Mouse (Mus musculus) heart, postnatal 14 days (tissue): ENCODE measurements at regions not wholly inside any gene's neighbourhood (a gene's known extent, or its start where the extent isn't known, plus 50 kb on each side); places are given as distances from the start of the nearest gene placed in this dataset.

Experiments used
- DNase-seq, 2 experiments: peaks; one replicate each; pipeline ENCODE4 v3.0.0; 2021 to 2022
- intact Hi-C: fragments of 180-260 bp; cut with DNase I; formaldehyde crosslinking; loops from one replicate; pipeline ENCODE4 v1.15.1; 2025

GRCm38 (mm10) chr9:52402496-52402895, 234.1 kb upstream of the Zc3h12c start:
- intact Hi-C loops, result no loop called here
- DNase-seq, result no peak

DNA sequence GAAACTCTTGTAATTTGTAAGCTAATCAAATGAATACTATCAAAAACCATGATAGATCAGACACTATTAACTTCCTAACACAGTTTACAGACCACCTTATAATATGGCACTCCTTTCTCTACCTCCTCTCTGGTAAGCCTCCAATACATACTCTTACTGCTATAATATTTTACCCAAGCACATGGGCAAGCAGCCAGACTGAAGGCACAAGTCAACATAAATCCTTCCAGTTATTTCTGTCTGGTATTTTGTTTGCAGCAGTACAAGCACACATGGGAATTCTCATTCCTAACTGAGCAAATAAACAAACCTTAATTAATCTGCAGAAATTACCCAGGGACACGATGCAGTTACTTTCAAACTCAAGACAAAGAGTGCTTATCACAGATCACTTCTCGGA, 210.7 kb upstream of the Zc3h12c start:
- intact Hi-C loops, result no loop called here

DNA sequence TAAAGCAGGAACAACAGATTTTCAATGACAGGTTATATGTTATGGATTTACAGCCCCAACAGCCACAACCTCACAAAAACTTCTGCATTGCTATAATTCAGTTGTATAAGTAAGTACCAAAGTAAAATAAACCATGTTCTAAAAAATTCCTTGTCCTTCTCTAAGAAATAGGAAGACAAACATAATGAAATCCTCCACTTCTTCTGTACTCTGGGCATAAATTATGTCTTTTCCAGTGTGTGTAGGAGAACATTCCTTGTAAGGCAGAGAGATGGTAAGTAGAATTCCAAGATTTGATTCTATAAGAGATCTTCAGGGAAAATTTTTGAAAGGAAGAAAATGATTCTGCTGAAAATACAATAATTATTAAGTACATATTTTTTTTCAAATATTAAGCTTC, 209.4 kb upstream of the Zc3h12c start:
- DNase-seq, result no peak
- intact Hi-C loops, result no loop called here

More for the DNA sequence above, 210.7 kb upstream of the Zc3h12c start:
- DNase-seq, result no peak

DNA sequence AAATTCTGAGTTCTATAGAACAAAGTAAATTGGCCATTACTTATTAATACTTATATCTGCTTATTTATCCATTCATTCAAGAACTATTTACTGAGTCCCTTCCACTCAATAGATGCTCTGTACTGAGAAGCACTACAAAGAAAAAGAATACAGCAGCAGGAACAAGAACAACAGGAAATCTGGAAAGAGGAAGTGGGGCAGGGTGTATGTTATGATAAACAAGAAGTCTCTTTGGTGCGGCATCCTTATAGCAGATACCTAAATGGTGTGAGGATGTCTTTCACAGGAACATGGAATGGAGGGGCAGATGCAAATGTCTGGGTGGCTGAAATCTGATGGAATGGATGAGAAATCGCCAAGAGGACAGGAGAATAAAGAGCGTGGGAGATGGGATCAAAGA, 208.5 kb upstream of the Zc3h12c start:
- intact Hi-C loops, result no loop called here
- DNase-seq, result no peak

- intact Hi-C loops, result no loop called here
- DNase-seq, result no peak
Observed at GRCm38 (mm10) chr9:52371296-52371695, 202.9 kb upstream of the Zc3h12c start.

DNA sequence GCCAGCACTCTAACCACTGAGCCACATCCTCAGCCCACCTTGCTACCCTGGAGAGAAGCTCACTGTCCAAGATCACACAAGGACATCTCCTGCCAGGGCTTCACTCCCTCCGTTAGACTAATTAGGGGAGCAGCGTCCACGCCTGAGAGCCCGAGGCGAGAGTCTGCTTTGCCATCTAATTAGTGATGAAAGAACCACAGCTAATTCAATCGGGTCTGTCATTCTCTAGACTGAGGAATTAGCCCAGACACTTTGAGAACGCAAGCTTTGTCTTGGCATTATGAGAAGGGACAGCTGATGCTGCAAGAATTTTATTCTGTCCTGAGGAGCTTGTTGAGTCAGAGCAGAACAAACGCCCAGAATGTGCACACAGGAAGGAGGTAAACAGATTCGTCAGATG, 200.5 kb upstream of the Zc3h12c start:
- no peak for DNase-seq
- intact Hi-C loops, result no loop called here

GRCm38 (mm10) chr9:52368080-52368479, 199.7 kb upstream of the Zc3h12c start:
- DNase-seq, result no peak

DNA sequence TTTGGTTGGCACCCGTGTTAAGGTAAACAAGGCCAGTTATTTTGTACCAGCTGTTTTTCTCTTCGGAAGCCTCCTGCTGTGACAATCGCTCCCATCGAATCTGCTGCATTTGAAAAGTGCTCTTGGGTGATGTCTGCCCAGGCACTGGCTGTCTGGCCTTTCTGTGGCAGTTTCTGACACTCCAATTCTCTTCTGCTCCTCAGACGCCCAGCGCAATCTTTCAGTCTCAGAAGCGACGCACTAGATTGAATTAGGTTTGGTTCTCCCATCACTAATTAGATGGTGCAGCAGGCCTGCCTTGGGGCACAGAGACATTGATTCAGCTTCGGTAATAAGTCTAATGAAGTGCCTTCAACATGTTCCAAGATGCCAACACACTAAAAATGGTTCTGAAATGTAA, 197.7 kb upstream of the Zc3h12c start:
- DNase-seq, result no peak
- intact Hi-C loops, result no loop called here

More at GRCm38 (mm10) chr9:52368080-52368479, 199.7 kb upstream of the Zc3h12c start:
- intact Hi-C loops, result no loop called here

- DNase-seq, result no peak
- intact Hi-C loops, result no loop called here
Observed at GRCm38 (mm10) chr9:52361599-52361998, 193.2 kb upstream of the Zc3h12c start.

- intact Hi-C loops, result no loop called here
- no peak for DNase-seq
Observed at GRCm38 (mm10) chr9:52359416-52359815, 191.0 kb upstream of the Zc3h12c start.

- no peak for DNase-seq
- intact Hi-C loops, result no loop called here
Observed at GRCm38 (mm10) chr9:52356549-52356948, 188.2 kb upstream of the Zc3h12c start.

- intact Hi-C loops, result no loop called here
- DNase-seq, result no peak
Observed at GRCm38 (mm10) chr9:52355187-52355982, 187.0 kb upstream of the Zc3h12c start.

DNA sequence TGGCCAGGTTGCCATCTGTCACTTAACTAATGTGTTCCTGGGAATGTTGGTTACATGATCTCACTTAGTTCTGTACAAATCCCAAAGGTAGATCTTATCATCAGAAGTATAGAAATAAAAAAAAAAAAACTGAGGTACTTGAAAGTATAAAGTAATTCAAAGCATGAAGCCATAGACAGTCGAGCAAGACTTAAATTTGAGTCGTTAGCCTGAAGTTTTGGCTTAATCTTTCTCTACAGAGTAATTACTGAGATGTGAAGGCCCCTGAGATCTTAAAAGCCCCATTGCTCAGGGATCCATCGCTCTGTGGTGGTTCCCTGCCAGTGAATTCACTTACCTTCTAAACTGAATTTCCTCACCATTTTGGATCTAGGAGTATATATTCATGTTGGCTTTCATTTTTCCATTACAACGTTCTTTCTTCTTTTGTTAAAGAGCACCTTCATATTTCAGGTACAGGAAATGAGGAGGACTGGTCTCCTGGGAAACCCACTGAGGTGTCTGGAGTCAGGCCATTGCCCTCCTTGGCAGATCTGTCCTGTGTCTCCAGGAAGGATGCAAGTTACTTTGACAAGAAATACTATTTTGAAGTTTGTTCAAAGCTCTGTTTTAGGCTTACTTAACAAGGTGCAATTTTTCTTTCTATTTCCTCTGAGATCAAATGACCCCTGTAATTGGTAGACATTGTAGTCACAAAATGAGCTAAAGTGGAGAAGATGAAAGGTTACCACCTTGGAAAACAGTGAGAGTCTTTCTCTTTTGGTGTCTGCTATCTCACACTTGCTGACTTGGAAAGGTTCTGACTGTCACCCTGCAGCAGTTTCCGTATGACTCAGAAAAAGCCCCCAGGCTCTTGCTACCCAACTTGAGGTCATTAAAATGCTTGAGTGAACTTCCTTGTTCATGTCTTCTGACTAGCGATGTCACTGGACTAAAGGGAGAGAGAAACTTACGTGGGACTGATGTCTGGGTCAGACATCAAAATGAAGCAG, 180.5 kb upstream of the Zc3h12c start:
- no peak for DNase-seq
- intact Hi-C loops, result no loop called here

DNA sequence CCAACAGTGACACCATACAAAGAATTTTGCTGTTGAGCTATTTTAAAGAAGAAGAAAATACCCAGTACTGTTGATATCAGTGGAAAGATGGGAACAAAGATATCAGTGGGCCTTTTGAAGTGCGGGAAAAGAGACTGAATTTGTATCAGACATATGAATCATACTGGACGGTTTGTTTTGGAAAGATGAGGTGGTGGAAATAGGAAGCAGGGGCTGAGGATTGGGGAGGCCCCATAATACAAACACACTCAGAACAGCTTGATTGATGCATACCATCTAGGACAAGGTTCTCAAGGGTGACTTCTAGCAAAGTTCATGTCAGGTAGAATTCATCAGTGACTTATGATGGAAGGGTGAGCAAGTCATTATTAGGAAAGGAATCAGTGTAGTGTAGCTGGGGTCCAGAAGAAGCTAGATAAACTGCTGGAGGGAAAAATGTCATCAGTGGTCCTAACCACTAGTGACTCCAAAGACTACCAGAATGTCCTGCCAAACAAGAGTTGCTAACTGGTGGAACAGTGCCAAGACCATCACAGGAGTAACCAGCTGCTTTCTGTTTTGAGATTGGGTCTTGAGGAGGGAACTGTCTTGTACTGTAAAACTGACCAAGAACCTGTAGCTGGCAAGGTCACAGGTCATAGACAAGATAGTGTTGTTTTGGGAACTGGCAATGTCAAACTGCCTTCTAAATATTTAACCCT, 176.0 kb upstream of the Zc3h12c start:
- intact Hi-C loops, result no loop called here

GRCm38 (mm10) chr9:52341029-52341428, 172.7 kb upstream of the Zc3h12c start:
- DNase-seq, result no peak
- intact Hi-C loops, result no loop called here

More for the DNA sequence above, 176.0 kb upstream of the Zc3h12c start:
- peak in 1 of 2 experiments; percentile 5 for DNase-seq

DNA sequence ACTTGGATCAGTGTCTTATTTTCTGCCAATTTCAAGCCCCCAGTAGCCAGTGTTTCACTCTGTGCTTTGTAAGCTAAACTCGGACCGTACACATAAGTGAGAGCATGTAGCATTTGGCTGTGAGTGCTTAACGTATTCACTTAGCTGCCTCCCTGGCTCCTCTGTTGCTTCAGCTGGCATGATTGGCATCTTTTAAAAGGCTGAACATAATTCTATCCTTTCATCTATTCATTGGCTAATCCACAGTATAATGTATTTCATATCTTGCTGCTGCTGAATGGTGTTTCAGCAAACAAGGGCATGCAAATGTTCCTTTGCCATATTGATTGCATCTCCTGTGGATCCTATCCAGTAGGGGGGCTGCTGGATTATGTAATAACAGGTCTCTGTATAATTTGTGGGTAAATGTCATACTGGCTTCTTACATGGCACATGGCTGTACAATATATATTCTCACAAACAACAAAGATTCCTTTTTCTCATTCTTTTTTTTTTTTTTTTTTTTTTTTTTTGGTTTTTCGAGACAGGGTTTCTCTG, 169.5 kb upstream of the Zc3h12c start:
- DNase-seq, result no peak
- intact Hi-C loops, result no loop called here

DNA sequence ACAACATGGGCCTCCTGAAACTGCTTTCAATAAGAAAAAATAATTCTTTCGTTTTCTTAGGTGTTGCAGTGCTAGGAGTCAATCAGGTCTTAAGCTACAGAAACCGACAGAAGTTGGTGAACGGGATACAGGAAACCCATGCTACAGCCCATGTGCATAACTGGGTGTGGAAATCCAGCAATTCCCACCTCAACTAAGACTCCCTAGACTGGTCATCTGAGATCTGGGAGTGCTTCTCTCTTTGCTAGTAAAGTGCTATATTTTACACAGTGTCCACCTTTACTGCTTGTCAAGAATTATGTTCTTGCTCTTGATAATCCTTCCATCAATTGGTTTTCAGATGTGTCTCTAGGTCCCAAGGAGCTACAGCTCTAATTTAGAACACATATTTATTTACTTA, 166.4 kb upstream of the Zc3h12c start:
- no peak for DNase-seq

GRCm38 (mm10) chr9:52333884-52334283, 165.5 kb upstream of the Zc3h12c start:
- no peak for DNase-seq
- intact Hi-C loops, result no loop called here

More for the DNA sequence above, 166.4 kb upstream of the Zc3h12c start:
- intact Hi-C loops, result no loop called here

DNA sequence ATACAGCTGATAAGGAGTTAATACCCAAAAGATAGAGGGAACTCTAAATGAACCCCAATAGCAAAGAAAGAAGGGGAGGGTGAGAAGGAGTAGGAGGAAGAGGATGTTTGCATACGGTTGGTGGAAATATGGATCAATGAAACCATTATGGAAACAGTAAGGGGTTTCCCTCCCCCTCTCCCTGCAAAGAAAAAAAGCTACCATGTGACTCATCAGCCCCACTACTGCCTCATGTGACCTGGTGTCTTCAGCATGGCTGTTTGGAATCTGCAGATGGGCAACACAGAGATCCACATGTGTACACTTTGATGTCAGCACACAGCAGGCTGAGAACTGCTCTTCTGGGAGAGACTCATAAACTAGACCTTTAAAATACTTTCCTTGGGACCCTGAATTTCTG, 163.4 kb upstream of the Zc3h12c start:
- intact Hi-C loops, result no loop called here
- no peak for DNase-seq

- DNase-seq, result no peak
- intact Hi-C loops, result no loop called here
Observed at GRCm38 (mm10) chr9:52330652-52331051, 162.3 kb upstream of the Zc3h12c start.
